Mouse (Mus musculus) lung, embryonic 15.5 days (tissue): ENCODE measurements around the gene Slc28a2. TPM values are rescaled to one million over a fixed set of nuclear protein-coding genes. Genes with fewer than 3 reads are reported as not detected.
"Not testable (repeated sequence)": the region's sequence is repeated elsewhere in the genome, so short reads cannot be mapped to it uniquely, and the experiment has no call there.

Source experiments
- ATAC-seq: fragments of 200-750 bp; cut with Nextera tagmentation; 2 replicates; pipeline ENCODE4 v1.8.0; 2017; ENCODE audit warnings: moderate number of reproducible peaks, borderline replicate concordance; ENCODE audit not compliant: low FRiP score, low TSS enrichment; ENCODE audit errors: extremely low read depth
- H3K27ac ChIP-seq: fragments of 300-500 bp; sonication (generic); 2 replicates; pipeline ENCODE4 v1.5.1; 2015; ENCODE audit warnings: moderate library complexity, mild to moderate bottlenecking, inconsistent platforms
- H3K27me3 ChIP-seq: fragments of 300-500 bp; sonication (generic); 2 replicates; pipeline ENCODE4 v1.6.1; 2015; ENCODE audit warnings: inconsistent platforms
- H3K36me3 ChIP-seq: fragments of 300-500 bp; sonication (generic); 2 replicates; pipeline ENCODE4 v1.6.1; 2015; ENCODE audit warnings: inconsistent platforms
- H3K4me1 ChIP-seq: fragments of 300-500 bp; sonication (generic); 2 replicates; pipeline ENCODE4 v1.6.1; 2015; ENCODE audit warnings: inconsistent platforms
- H3K4me2 ChIP-seq: fragments of 300-500 bp; sonication (generic); 2 replicates; pipeline ENCODE4 v1.6.1; 2015; ENCODE audit warnings: inconsistent platforms, mild to moderate bottlenecking, moderate library complexity
- H3K4me3 ChIP-seq: fragments of 300-500 bp; sonication (generic); 2 replicates; pipeline ENCODE4 v1.5.1; 2015; ENCODE audit warnings: mild to moderate bottlenecking, inconsistent platforms
- H3K9ac ChIP-seq: fragments of 300-500 bp; sonication (generic); 2 replicates; pipeline ENCODE4 v1.6.1; 2015; ENCODE audit warnings: inconsistent platforms
- H3K9me3 ChIP-seq: fragments of 300-500 bp; sonication (generic); 2 replicates; pipeline ENCODE4 v1.6.1; 2016; ENCODE audit warnings: inconsistent platforms
- WGBS: fragments of 180-500 bp; shearing (Covaris S2); methylation state at CpG from one replicate; pipeline ENCODE4 v1.1.7; 2015; 5-methylcytosine and 5-hydroxymethylcytosine counted together
- polyA plus RNA-seq: library from polyadenylated mRNA; unstranded; fragments of >200 nt; fragmentation: Nextera tagmentation; extraction: Ambion mirVana; gene quantifications from 2 replicates; pipeline ENCODE4 v1.2.1, GENCODE M21; 2015

Slc28a2 gene
- polyA plus RNA-seq, 1 experiment from 2014 or later = 0.31 TPM

DNA sequence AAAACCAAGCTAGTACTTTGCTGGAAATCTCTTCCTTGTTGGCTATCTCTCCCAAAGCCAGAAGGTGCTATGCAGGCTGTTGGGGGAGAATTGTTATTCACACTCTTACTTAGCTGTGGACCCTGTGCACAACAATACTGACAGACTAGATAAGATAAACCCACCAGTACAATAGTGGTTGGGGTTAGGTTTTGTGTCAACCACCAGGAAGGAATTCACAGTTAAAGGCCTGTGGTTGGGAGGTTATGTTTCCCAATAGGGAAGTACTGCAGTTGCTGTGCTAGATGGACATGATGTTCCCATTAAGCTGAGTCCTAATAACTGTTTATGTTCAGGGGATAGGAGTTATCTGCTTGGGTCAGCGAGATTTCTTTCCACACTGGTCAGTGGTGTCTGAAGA lies 57.5 kb downstream of the Slc28a2 start:
- not testable (repeated sequence) for H3K4me2 ChIP-seq, H3K27me3 ChIP-seq, H3K9me3 ChIP-seq, H3K27ac ChIP-seq, H3K9ac ChIP-seq, H3K4me3 ChIP-seq, H3K4me1 ChIP-seq, ATAC-seq, H3K36me3 ChIP-seq
- 51% methylated on average over 1 of the region's 1 CpGs for WGBS

- H3K9me3 ChIP-seq = no peaks in the 10 kb centered on the region
- no peak within 1 kb of the TSS for H3K9ac ChIP-seq
- H3K4me1 ChIP-seq = no peaks in the 10 kb centered on the region
- WGBS = 93% methylated on average over 1 of the region's 1 CpGs
- no peak within 1 kb of the TSS for H3K4me2 ChIP-seq
- no peak for ATAC-seq
- no peak within 1 kb of the TSS for H3K27ac ChIP-seq
- no peaks in the 10 kb centered on the region for H3K36me3 ChIP-seq
- H3K4me3 ChIP-seq = no peak within 1 kb of the TSS
- H3K27me3 ChIP-seq = no peaks in the 10 kb centered on the region
Observed at GRCm38 (mm10) chr2:122484641-122485040, 58.4 kb downstream of the Slc28a2 start, which contains the start of gene Gm14085. TSS of gene Gm14085 (plus strand) at chr2:122484941.

DNA sequence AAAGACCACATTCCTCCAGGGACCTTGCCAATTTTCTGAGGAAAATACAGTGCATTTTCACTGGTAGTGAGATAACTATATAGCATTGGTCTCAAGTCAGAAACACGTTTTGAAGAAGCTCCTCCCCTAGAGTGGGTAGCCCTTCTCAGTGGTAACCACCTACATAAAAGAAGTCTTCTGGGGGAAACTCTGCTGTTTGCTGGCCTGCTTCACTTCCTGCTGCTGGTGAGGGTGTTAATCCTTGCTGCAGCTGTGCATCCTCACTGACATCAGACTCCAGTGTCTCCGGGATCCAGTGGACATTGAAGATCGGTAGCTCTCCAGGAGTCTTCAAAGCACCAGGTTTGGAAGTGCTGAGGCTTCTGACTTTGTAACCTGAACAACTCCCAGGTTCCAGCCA lies 59.4 kb downstream of the Slc28a2 start:
- 17% methylated on average over 1 of the region's 3 CpGs for WGBS
- not testable (repeated sequence) for H3K4me3 ChIP-seq, H3K27ac ChIP-seq, ATAC-seq, H3K4me1 ChIP-seq, H3K9ac ChIP-seq, H3K27me3 ChIP-seq, H3K4me2 ChIP-seq, H3K36me3 ChIP-seq, H3K9me3 ChIP-seq

DNA sequence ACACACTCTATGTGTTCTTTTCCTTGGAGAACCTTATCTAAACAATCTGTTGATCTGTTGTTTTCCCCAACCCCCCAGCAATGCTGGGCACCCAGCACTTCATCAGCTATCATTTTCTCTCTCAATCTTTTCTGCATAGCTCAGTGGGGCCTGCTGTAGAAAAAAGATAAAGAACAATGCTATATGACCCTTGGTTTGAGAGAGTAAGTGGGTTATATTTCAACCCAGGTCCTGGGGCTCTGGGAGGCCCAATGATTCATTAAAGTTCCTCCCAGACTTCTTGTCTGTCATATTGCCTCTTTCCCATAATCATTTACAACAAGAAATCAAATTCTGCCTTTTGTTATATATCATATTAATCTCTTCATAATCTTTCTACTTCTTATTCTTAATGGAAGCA lies 59.8 kb downstream of the Slc28a2 start:
- not testable (repeated sequence) for H3K27ac ChIP-seq, H3K4me3 ChIP-seq, ATAC-seq

GRCm38 (mm10) chr2:122486674-122487073 lies 60.4 kb downstream of the Slc28a2 start:
- no peaks in the 10 kb centered on the region for H3K27me3 ChIP-seq
- no peak overlapping the region for H3K9ac ChIP-seq
- no peak overlapping the region for H3K27ac ChIP-seq
- no peak for ATAC-seq
- H3K4me1 ChIP-seq = no peaks in the 10 kb centered on the region
- H3K4me2 ChIP-seq = no peak overlapping the region
- H3K9me3 ChIP-seq = no peaks in the 10 kb centered on the region
- H3K4me3 ChIP-seq = no peak overlapping the region
- WGBS = 71% methylated on average over 2 of the region's 2 CpGs
- H3K36me3 ChIP-seq = no peaks in the 10 kb centered on the region

More for the DNA sequence above, 59.8 kb downstream of the Slc28a2 start:
- not testable (repeated sequence) for H3K9me3 ChIP-seq, H3K36me3 ChIP-seq, H3K9ac ChIP-seq, H3K27me3 ChIP-seq, H3K4me1 ChIP-seq, H3K4me2 ChIP-seq

Other genes starting within 250 kb of the Slc28a2 start
- not detected in 2 replicates for gene Patl2, start 240.3 kb upstream of the Slc28a2 start, polyA plus RNA-seq
- gene Terb2, start 240.2 kb upstream of the Slc28a2 start, polyA plus RNA-seq = not detected in 2 replicates
- gene Sord, start 191.7 kb upstream of the Slc28a2 start, polyA plus RNA-seq = 18.6 and 21.7 TPM in 2 replicates
- gene Duox2, start 128.0 kb upstream of the Slc28a2 start, polyA plus RNA-seq = 0.04 TPM in 2 replicates
- not detected in 2 replicates for gene Duoxa2, start 127.6 kb upstream of the Slc28a2 start, polyA plus RNA-seq
- 0.20 and 0.35 TPM in 2 replicates for gene Duoxa1, start 112.7 kb upstream of the Slc28a2 start, polyA plus RNA-seq
- 0.04 and 0.10 TPM in 2 replicates for gene Duox1, start 110.8 kb upstream of the Slc28a2 start, polyA plus RNA-seq
- gene Shf, start 57.3 kb upstream of the Slc28a2 start, polyA plus RNA-seq = 2.1 and 2.9 TPM in 2 replicates
- not detected in 2 replicates for gene Gm14085, start 58.5 kb downstream of the Slc28a2 start, polyA plus RNA-seq
- gene Gatm, start 184.8 kb downstream of the Slc28a2 start, polyA plus RNA-seq = 6.2 and 6.3 TPM in 2 replicates
- 0.30 and 0.76 TPM in 2 replicates for gene AA467197, start 210.5 kb downstream of the Slc28a2 start, polyA plus RNA-seq